Mouse (Mus musculus): ENCODE measurements around the gene Rpl37a.

DNA sequence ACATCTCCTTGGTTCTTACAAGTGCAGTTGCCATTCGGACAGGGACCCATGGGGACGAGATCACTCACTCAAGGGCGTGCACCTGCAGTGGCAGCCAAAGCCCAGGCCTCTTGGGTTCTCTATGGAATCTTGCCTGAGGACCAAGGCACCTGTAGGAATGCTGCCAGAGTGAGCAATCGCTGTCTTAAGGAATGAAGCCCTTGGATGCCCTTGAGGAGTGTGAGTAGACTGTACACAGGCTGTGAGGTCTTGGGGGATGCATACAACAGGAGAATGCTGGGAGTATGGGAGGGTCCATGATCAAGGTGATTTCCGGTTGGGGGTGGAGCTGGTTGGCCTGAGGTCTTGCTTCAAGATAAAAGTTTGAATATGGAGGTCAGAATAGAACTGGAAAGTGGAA is 30.3 kb downstream of the Rpl37a start:
- no peak for TF ChIP-seq CTCF (IDR thresholded peaks at IDR 0.05)
- TF ChIP-seq EP300 (IDR thresholded peaks at IDR 0.05), result no peak

All from lung, postnatal 0 days (tissue).